Mouse (Mus musculus): ENCODE results near the gene Sim2.

Gene Sim2

DNA sequence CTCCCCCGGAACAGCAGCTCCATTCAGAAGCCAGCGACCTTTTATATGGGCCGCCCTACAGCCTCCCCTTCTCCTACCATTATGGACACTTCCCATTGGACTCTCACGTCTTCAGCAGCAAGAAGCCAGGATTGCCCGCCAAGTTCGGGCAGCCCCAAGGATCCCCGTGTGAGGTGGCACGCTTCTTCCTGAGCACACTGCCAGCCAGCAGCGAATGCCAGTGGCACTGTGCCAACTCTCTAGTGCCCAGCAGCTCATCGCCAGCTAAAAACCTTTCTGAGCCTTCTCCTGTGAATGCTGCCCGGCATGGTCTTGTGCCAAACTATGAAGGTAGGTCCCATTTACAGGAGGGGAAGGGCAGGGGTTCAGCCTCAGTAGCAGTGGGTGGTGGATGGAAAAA lies 38.5 kb downstream of the Sim2 start:
- TF ChIP-seq NANOG (IDR thresholded peaks at IDR 0.05; ENCODE audit: borderline replicate concordance, low read length) (no peak), POU5F1 (IDR thresholded peaks at IDR 0.05; ENCODE audit: borderline replicate concordance, low read length) (no peak), CTCF (conservative IDR thresholded peaks at IDR 0.05; ENCODE audit: low read length) (no peak)
- peaks cover 13% of the 10 kb centered on the region for H3K4me1 ChIP-seq (replicated peaks; ENCODE audit: low read depth, low read length)
- peaks cover 85% of the 10 kb centered on the region for H3K27me3 ChIP-seq (ENCODE audit: insufficient read depth, low read length)
- peak overlapping the region; percentile 43 for H3K4me3 ChIP-seq (replicated peaks; ENCODE audit: low read length)
- H3K9me3 ChIP-seq (ENCODE audit: low read length) = no peaks in the 10 kb centered on the region
- no peaks in the 10 kb centered on the region for H3K36me3 ChIP-seq (ENCODE audit: insufficient read depth, low read length)

DNA sequence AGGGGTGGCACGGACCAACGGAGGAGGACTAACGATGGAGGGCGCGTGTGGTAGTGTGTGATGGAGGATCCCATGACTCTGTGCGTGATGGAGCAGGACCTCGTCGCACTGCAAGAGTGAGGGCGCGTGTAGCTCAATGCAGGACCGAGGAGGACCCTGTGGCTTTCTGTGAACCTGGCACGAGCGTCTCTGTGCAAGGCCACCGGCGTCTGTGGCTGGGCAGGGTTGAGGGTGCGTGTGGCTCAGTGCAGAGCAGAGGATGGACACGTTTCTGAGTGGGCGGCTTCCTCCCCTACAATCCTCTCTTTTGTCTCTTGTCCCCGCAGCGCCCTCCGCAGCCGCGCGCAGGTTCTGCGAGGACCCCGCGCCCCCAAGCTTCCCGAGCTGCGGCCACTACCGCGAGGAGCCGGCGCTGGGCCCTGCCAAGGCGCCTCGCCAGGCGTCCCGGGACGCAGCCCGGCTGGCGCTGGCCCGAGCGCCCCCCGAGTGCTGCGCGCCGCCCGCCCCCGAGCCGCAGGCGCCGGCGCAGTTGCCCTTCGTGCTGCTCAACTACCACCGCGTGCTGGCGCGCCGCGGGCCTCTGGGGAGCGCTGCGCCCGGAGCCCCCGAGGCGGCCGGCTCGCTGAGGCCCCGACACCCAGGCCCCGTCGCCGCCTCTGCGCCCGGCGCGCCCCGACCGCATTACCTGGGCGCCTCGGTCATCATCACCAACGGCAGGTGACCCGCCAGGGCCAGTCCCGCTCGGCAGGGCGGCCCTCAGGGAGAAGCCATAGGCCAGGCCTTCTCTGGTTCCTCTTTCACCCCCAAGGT lies 40.6 kb downstream of the Sim2 start:
- Histone ChIP-seq H3K4me1 (replicated peaks; ENCODE audit: low read depth, low read length) (peaks cover 16% of the 10 kb centered on the region), H3K36me3 (ENCODE audit: insufficient read depth, low read length) (no peaks in the 10 kb centered on the region), H3K27me3 (ENCODE audit: insufficient read depth, low read length) (peaks cover 69% of the 10 kb centered on the region), H3K4me3 (replicated peaks; ENCODE audit: low read length) (peak overlapping the region; percentile 75), H3K9me3 (ENCODE audit: low read length) (no peaks in the 10 kb centered on the region)
- TF ChIP-seq POU5F1 (IDR thresholded peaks at IDR 0.05; ENCODE audit: borderline replicate concordance, low read length) (no peak), CTCF (conservative IDR thresholded peaks at IDR 0.05; ENCODE audit: low read length) (no peak), NANOG (IDR thresholded peaks at IDR 0.05; ENCODE audit: borderline replicate concordance, low read length) (no peak)

DNA sequence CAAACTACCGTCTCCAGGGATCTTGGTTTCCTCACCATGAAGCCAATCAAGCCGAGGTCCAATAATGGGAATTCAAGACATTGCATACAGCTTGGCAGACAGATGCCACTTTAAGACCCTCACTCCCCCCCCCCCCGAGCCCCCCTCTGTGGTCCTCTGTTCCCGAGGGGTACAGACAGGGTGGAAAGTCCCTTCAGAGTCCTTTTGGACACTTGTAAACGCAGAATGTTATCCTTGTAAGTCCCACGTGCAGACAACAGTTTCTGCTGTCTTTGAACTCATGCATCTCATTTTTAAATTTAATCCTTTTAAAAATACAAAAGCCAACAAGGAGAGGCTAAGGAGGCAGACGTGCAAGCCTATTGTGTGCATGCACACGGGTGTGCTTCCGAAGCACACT lies 41.5 kb downstream of the Sim2 start:
- no peaks in the 10 kb centered on the region for H3K36me3 ChIP-seq (ENCODE audit: insufficient read depth, low read length)
- TF ChIP-seq NANOG (IDR thresholded peaks at IDR 0.05; ENCODE audit: borderline replicate concordance, low read length) = no peak
- no peak for TF ChIP-seq CTCF (conservative IDR thresholded peaks at IDR 0.05; ENCODE audit: low read length)
- no peak for TF ChIP-seq POU5F1 (IDR thresholded peaks at IDR 0.05; ENCODE audit: borderline replicate concordance, low read length)

DNA sequence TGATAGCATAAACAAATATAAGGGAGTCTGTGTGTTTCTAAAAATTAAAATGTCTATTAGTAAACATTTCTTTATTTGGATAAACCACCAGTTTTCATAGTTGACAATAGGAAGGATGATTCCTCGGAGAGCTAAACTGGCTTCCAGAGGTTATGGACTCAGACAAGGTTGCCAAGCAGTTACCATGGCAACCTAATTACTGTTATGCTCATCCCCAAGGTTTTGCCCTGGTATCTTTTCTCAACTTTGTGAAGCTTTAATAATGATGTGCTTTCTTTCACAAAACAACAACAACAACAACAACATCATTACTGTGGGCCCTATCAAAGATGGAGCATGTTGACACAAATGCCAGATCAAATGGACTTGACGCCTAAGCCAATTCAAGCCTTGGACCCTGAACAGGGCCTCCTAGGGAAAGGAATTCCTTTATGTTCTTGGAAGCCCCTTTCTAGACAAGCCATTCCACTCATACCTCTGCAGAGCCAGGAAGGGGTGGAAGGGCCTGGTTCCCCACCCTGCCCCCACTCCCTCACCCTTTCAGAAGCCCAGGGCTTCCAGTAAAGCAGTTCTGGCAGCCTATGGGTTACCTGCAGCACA lies 43.6 kb downstream of the Sim2 start:
- H3K27me3 ChIP-seq (ENCODE audit: insufficient read depth, low read length) = peaks cover 49% of the 10 kb centered on the region

More for the DNA sequence above, 41.5 kb downstream of the Sim2 start:
- H3K27me3 ChIP-seq (ENCODE audit: insufficient read depth, low read length) = peaks cover 68% of the 10 kb centered on the region
- no peaks in the 10 kb centered on the region for H3K9me3 ChIP-seq (ENCODE audit: low read length)
- H3K4me3 ChIP-seq (replicated peaks; ENCODE audit: low read length) = peak overlapping the region; percentile 75; the same call in 1 of the 2 replicates
- H3K4me1 ChIP-seq (replicated peaks; ENCODE audit: low read depth, low read length) = peaks cover 16% of the 10 kb centered on the region

DNA sequence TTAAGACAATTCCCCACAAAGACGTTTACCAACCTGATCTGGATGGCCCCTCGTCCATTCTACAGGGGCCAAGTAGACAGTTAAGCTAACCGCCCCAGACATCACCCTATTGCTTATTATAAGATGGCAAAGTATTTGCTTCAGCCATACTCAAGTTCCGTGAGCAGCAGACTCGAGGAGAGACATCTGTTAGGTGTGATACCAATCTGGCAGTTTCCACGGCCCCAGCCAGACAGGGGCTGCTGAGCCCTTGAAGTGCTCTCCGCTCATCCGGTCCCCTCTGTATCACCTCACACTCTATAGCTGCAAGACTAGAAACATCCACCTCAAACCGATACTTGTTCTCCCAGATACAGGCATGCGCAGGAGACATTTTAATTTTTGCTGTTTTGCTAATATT lies 49.5 kb downstream of the Sim2 start:
- TF ChIP-seq CTCF (conservative IDR thresholded peaks at IDR 0.05; ENCODE audit: low read length) (no peak), POU5F1 (IDR thresholded peaks at IDR 0.05; ENCODE audit: borderline replicate concordance, low read length) (no peak), NANOG (IDR thresholded peaks at IDR 0.05; ENCODE audit: borderline replicate concordance, low read length) (no peak)

More for the DNA sequence above, 43.6 kb downstream of the Sim2 start:
- peaks cover 13% of the 10 kb centered on the region for H3K4me1 ChIP-seq (replicated peaks; ENCODE audit: low read depth, low read length)
- TF ChIP-seq NANOG (IDR thresholded peaks at IDR 0.05; ENCODE audit: borderline replicate concordance, low read length) (no peak), CTCF (conservative IDR thresholded peaks at IDR 0.05; ENCODE audit: low read length) (no peak), POU5F1 (IDR thresholded peaks at IDR 0.05; ENCODE audit: borderline replicate concordance, low read length) (no peak)
- H3K4me3 ChIP-seq (replicated peaks; ENCODE audit: low read length) = no peak overlapping the region
- H3K36me3 ChIP-seq (ENCODE audit: insufficient read depth, low read length) = no peaks in the 10 kb centered on the region
- H3K9me3 ChIP-seq (ENCODE audit: low read length) = no peaks in the 10 kb centered on the region

DNA sequence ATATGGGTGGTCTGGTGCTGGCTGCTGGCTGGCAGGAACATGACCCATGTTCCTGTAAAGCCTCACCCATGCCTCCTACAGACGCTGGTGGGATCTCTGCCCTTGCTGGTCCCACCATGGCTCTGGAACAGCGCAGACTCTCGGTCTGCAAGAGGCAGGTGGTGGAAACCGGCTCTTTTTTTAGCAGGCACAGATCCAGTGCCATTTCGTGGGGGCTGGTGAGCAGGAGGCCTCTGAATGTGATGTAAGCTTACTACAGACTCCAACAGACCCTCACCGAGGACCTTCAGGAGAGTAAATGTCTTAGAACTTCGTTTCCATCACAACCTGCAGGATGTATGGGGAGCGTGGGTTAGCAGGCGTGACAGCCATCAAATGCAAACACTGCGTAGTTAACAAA lies 56.0 kb downstream of the Sim2 start:
- TF ChIP-seq NANOG (IDR thresholded peaks at IDR 0.05; ENCODE audit: borderline replicate concordance, low read length) = no peak
- TF ChIP-seq CTCF (conservative IDR thresholded peaks at IDR 0.05; ENCODE audit: low read length) = no peak
- no peak for TF ChIP-seq POU5F1 (IDR thresholded peaks at IDR 0.05; ENCODE audit: borderline replicate concordance, low read length)
- Histone ChIP-seq H3K4me3 (replicated peaks; ENCODE audit: low read length) (no peak overlapping the region), H3K27me3 (ENCODE audit: insufficient read depth, low read length) (0 out of 2 replicates have a peak, but pooled peaks cover 7% of the 10 kb centered on the region)

More for the DNA sequence above, 49.5 kb downstream of the Sim2 start:
- Histone ChIP-seq H3K4me1 (replicated peaks; ENCODE audit: low read depth, low read length) (peaks cover 2% of the 10 kb centered on the region; the same call in 1 of the 2 replicates), H3K9me3 (ENCODE audit: low read length) (peaks cover 6% of the 10 kb centered on the region; the same call in 1 of the 2 replicates), H3K36me3 (ENCODE audit: insufficient read depth, low read length) (no peaks in the 10 kb centered on the region), H3K27me3 (ENCODE audit: insufficient read depth, low read length) (peaks cover 5% of the 10 kb centered on the region; the same call in 1 of the 2 replicates), H3K4me3 (replicated peaks; ENCODE audit: low read length) (no peak overlapping the region)

DNA sequence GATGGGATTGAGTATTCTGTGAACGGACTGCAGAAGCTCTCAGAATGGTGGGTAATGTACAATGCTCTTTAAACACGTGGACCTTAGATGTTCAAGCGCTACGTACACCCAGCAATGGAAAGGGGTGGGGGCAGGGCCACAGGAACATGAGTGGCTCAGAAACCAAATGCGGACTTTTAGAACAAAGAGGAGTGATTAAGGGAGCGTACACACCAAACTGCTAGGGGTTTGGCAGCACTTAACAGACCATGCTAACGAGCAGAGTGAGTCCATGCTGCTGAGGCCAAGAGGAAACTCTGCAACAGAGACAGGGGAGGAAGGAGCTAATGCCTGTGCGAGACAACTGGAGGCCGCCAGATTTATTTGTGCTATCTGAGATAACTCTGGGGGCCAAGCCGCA lies 58.6 kb downstream of the Sim2 start:
- Histone ChIP-seq H3K4me1 (replicated peaks; ENCODE audit: low read depth, low read length) (peaks cover 28% of the 10 kb centered on the region), H3K4me3 (replicated peaks; ENCODE audit: low read length) (no peak overlapping the region), H3K36me3 (ENCODE audit: insufficient read depth, low read length) (no peaks in the 10 kb centered on the region), H3K27me3 (ENCODE audit: insufficient read depth, low read length) (peaks cover 14% of the 10 kb centered on the region; the same call in 1 of the 2 replicates), H3K9me3 (ENCODE audit: low read length) (no peaks in the 10 kb centered on the region)
- no peak for TF ChIP-seq NANOG (IDR thresholded peaks at IDR 0.05; ENCODE audit: borderline replicate concordance, low read length)

More for the DNA sequence above, 56.0 kb downstream of the Sim2 start:
- peaks cover 19% of the 10 kb centered on the region for H3K4me1 ChIP-seq (replicated peaks; ENCODE audit: low read depth, low read length)
- H3K9me3 ChIP-seq (ENCODE audit: low read length) = peaks cover 6% of the 10 kb centered on the region; the same call in 1 of the 2 replicates
- H3K36me3 ChIP-seq (ENCODE audit: insufficient read depth, low read length) = no peaks in the 10 kb centered on the region

DNA sequence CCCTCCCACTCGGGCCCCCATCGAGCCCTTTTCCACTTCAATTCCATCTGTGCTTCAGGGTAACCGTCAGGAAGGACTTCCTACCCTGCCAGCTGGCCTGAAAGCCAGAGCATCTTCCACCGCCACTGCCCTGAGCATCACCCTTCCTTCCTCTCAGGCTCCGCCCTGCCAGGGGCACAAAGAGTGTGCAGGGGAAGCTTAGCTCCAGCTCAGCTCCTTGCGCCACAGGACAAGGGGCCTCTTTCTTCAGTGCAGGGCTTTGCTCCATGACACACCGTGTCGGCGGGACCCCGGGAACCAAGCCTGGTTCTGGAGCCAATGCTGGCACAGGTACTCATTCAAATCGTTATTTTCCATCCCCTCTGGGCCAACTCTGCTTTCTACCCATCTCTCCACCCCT lies 63.4 kb downstream of the Sim2 start:
- peaks cover 16% of the 10 kb centered on the region for H3K27me3 ChIP-seq (ENCODE audit: insufficient read depth, low read length)
- no peak for TF ChIP-seq NANOG (IDR thresholded peaks at IDR 0.05; ENCODE audit: borderline replicate concordance, low read length)
- TF ChIP-seq CTCF (conservative IDR thresholded peaks at IDR 0.05; ENCODE audit: low read length) = no peak
- no peak for TF ChIP-seq POU5F1 (IDR thresholded peaks at IDR 0.05; ENCODE audit: borderline replicate concordance, low read length)
- H3K36me3 ChIP-seq (ENCODE audit: insufficient read depth, low read length) = no peaks in the 10 kb centered on the region
- H3K9me3 ChIP-seq (ENCODE audit: low read length) = no peaks in the 10 kb centered on the region
- peak overlapping the region; percentile 60 for H3K4me3 ChIP-seq (replicated peaks; ENCODE audit: low read length)
- H3K4me1 ChIP-seq (replicated peaks; ENCODE audit: low read depth, low read length) = peaks cover 51% of the 10 kb centered on the region

Measured in E14TG2a.4 (cell line).